In genomic region chr7:25623857-25624370, GRCm38 (mm10) we compare ENCODE assay signal across 19 mouse cellular contexts. TPM values are rescaled to one million over a fixed set of nuclear protein-coding genes. Genes with fewer than 3 reads are reported as not detected.
"Had no signal": no experiment of that assay in that cellular context is flagged by ENCODE, and none has a peak within 500 bp of the region (broad histone marks: within the 10 kb centered on the region; RNA-seq: fewer than 3 reads in every experiment).

No protein-coding gene starts in this region.

- H3K4me2 ChIP-seq: liver, embryonic 11.5 days; liver, embryonic 15.5 days; midbrain, embryonic 13.5 days had no signal

- H3K9me3 ChIP-seq: liver, embryonic 15.5 days; midbrain, embryonic 13.5 days had no signal

- ATAC-seq: lung, postnatal 0 days; midbrain, embryonic 13.5 days had no signal

- H3K27me3 ChIP-seq: liver, embryonic 15.5 days had no signal

- H3K27ac ChIP-seq: layer of hippocampus, adult 2 months; liver, embryonic 15.5 days; midbrain, embryonic 13.5 days; stomach, postnatal 0 days had no signal

- H3K4me3 ChIP-seq: layer of hippocampus, adult 2 months; liver, embryonic 15.5 days; midbrain, embryonic 13.5 days had no signal

- DNase-seq: kidney, postnatal 10 days; kidney, postnatal 4 days; left cerebral cortex, postnatal 4 days; lung, adult 2 months; lung, postnatal 36 days; right cerebral cortex, postnatal 14 days; thymus, postnatal 4 days had no signal

- H3K9ac ChIP-seq: liver, embryonic 15.5 days; midbrain, embryonic 13.5 days had no signal

RNA-seq across cellular contexts. Expression of gene Erich4, which starts 8.2 kb away (rescaled TPM):
- total RNA-seq: layer of hippocampus, adult 2 months; layer of hippocampus, postnatal 10 days; left cerebral cortex, adult 18-20 months; left cerebral cortex, postnatal 4 days; megakaryocyte progenitor cell, adult 5-6 weeks; midbrain, postnatal 0 days had no signal
- polyA plus RNA-seq: limb, embryonic 14.5 days; liver, embryonic 11.5 days; lung, adult 2 months; lung, postnatal 0 days; midbrain, embryonic 13.5 days; midbrain, postnatal 0 days; neural tube, embryonic 14.5 days; stomach, postnatal 0 days had no signal
